Mouse (Mus musculus): ENCODE measurements at regions not wholly inside any gene's neighbourhood (a gene's known extent, or its start where the extent isn't known, plus 50 kb on each side); places are given as distances from the start of the nearest gene placed in this dataset.

- no peak for DNase-seq (ENCODE audit: low spot score in 2 of 2)
Observed at GRCm38 (mm10) chr12:35863141-35863540, 62.3 kb upstream of the Agr3 start.

DNA sequence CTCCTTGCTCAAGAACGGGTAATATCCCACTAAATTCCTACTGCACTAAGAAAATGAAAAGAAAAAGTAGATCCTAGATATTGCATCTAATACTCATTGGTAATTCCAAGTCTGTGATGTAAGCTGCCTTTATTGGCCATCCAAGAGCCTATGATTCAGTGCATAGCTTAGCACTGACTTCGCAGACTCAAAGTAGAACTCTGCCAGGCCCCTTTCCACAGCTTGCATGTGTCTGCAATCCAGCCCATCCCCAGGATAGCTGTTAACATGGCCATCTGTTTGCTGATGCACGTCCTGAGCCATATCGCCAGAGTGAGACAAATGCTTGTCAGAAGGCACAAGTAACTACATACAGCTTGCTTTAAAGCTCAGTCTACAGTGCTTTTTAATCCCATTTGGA, 72.3 kb upstream of the Agr3 start:
- no peak for DNase-seq (ENCODE audit: low spot score in 2 of 2)

- no peak for DNase-seq (ENCODE audit: low spot score in 2 of 2)
Observed at GRCm38 (mm10) chr12:35846905-35847610, 78.4 kb upstream of the Agr3 start.

- no peak for DNase-seq (ENCODE audit: low spot score in 2 of 2)
Observed at GRCm38 (mm10) chr12:35836946-35837345, 88.5 kb upstream of the Agr3 start.

DNA sequence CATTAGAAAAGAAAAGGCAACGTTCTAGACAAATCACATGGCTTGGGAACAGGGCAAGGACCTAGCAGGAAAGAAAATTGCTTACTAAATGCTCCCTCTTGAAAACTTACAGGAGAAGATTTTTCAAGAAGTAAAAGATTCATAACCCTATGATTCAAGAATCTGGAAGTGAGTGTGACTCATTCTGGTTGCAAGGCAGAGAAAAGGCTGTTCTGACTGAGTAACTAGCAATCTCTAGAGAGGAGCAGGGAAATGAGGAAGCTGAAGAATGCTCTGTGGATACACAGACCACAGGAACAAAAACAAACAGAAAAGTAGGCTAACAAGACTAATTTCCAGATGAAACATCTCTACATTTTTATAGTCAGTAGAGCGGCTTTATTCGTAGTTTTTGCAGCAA, 92.1 kb upstream of the Agr3 start:
- no peak for DNase-seq (ENCODE audit: low spot score in 2 of 2)

DNA sequence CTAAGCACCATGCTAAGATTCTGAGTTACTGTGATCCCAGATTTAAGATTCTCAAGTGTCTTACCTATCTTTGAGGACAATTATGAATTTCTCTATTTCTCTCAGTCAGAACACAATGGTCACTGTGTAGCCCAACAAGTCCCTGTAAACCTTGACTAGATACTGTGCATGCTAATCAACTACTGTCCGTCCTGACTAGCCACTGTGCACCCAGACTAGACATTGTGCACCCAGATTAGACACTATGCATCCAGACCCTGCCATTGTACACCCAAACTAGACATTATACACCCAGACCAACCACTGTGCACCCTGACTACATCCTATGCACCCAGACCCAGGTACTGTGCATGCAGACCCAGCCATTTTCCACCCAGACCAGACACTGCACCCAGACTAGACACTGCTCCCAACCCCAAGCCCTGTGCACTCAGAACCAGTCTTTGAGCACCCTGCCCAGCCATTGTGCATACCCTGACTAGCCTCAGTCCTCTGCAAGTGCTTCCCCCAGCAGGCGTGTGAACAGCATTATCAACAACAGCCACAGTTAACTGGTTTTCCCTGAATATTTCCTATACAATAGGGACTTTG, 93.4 kb upstream of the Agr3 start:
- no peak for DNase-seq (ENCODE audit: low spot score in 2 of 2)

DNA sequence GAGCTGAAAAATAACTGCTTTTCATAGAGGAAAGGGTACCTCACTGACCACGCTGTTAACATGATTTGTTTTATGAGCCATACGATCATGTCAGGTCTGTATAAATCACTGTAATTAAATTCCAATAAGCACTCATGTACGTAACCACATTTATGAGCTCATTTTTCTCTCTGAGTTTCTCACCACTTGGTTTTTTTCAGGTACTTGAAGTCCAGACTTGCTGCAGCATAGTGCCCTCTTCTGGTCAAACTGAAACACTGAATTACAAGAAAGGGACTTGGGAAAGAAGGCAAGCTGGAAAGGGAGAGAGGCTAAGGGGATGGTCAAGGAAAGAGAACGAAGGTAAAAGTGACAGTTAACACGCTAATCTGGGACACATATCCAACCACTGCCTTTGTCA, 94.2 kb upstream of the Agr3 start:
- DNase-seq (ENCODE audit: low spot score in 2 of 2), result no peak

GRCm38 (mm10) chr12:35827797-35828196, 97.6 kb upstream of the Agr3 start:
- DNase-seq (ENCODE audit: low spot score in 2 of 2), result no peak

GRCm38 (mm10) chr12:35826990-35827389, 98.4 kb upstream of the Agr3 start:
- no peak for DNase-seq (ENCODE audit: low spot score in 2 of 2)

DNA sequence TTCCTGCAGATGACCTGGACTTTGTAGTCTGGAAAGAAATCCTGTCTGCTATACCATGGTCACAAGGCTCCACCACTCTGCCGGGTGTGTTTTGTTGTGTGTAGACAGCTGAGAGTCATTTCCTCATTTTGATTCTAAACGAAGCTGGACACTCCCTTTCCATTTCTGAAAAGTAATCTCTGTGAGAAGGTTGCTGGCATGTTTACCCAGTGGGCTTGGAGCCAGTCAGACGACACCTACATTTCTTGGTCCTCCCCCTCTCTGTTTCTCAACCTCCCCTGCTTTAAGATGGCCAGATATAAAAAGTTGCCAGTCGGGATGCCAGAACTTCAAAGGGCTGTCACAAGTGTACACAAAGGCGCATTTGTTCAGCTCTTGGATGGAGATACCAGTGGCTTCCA, 100.8 kb upstream of the Agr3 start:
- no peak for DNase-seq (ENCODE audit: low spot score in 2 of 2)

DNA sequence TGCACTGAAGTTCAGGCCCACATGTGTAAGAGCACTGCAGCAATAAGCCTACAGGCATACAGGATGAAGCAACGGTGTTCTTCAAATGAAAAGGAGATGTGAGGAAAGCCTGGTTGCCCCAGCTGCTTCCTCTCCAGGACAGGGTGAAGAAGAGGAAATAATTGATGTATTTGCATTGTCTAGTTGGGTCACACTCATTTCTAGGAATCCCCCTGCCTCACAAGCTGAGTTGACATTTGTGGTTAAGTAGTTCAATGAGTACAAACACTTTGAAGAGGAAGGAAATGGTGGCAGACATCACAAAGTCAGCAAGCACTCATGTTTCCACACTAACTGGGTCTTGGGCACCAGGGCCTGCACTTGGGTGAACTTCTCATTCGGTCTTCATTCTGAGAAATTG, 126.2 kb upstream of the Agr3 start:
- peak in 1 of 2 experiments; percentile 11 for DNase-seq (ENCODE audit: low spot score in 2 of 2)

GRCm38 (mm10) chr12:35775396-35775795, 150.0 kb upstream of the Agr3 start:
- DNase-seq (ENCODE audit: low spot score in 2 of 2), result no peak

- no peak for DNase-seq (ENCODE audit: low spot score in 2 of 2)
Observed at GRCm38 (mm10) chr12:35770387-35771024, 154.9 kb upstream of the Agr3 start.

DNA sequence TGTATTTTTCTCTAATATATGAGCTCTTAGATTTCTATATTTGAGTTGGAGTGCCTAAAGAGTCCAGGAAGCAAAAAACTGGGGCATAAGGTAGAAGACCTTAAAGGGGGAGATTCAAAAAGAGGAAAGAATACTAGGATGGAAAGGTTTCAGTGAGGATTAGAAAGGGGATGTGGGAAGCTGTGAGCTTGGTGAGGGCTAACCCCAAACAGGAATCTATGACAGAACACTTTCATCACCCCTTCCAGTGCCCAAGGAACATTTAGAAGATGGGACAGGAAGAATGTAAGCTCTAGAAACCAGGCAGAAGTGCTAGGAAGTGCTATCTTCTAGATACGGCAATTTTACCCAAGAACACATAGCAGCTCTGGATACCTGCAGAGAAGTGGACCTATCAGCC, 166.5 kb upstream of the Agr3 start:
- no peak for DNase-seq (ENCODE audit: low spot score in 2 of 2)

DNA sequence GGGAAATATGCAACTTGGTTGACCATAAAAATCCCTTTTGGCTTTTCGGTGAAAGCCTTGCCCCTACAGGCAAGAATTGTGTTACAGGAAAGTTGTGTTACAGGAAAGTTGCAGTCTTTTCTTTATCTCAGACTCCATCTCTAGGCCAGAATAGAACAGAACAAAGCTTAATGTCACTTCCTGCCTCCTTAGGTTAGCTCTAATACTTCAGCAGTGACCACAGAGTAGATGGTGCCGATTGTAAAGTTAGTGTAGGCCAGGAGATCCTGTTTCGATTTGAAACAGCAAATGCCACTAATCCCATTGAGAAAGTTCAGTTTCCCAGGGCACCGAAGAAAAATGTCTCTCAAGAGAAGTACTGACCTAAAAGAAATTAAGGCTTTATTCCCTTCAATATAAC, 170.3 kb upstream of the Agr3 start:
- DNase-seq (ENCODE audit: low spot score in 2 of 2), result no peak

GRCm38 (mm10) chr12:35747997-35748396, 177.4 kb upstream of the Agr3 start:
- no peak for DNase-seq (ENCODE audit: low spot score in 2 of 2)

DNA sequence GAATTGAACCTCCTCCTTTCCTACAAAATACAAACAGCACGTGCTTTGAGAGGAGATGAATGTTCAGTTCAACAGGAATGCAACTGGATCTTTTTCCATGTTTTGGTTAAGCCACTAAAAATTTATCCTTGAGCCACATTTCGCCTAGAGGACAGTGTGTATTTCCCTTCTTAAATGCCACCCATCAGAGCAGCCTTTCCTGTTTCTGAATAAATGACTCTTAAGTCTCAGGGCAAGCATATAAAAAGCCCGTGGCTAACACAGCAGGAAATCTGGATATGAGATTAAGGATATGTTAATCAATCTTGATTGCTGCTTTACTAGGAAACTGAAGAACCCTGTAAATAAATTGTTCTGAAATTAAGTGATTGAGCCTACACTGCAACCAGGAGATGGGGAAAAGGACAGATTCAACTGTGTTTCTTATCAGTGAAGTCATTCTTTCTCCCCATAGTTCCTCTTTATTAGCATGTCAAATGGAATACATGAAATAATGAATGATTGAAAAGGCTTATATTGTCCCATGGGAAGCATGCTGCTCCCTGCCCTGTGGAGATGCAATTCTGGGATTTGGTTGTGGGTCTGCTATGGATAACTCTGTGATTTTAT, 178.6 kb upstream of the Agr3 start:
- DNase-seq (ENCODE audit: low spot score in 2 of 2), result no peak

GRCm38 (mm10) chr12:35742729-35743128, 182.7 kb upstream of the Agr3 start:
- no peak for DNase-seq (ENCODE audit: low spot score in 2 of 2)

GRCm38 (mm10) chr12:35736427-35736826, 189.0 kb upstream of the Agr3 start:
- no peak for DNase-seq (ENCODE audit: low spot score in 2 of 2)

DNA sequence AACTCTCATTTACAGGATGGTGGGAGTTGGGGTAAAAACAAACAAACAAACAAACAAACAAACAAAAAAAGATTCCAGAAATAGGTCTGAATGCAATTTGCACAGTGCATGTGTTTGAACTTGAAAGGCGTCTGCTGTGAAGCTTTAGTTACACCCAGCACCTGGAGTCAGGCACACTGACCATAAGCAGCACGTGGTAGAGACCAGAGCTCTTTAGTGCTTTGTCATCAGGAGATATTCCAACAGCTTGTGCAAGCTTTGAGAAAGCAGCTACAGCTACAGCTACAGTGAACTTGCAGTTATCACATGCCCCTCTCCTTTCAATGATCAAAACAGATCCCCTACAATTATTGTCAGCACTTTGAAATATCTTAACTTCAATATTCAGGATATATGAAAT, 190.4 kb upstream of the Agr3 start:
- DNase-seq (ENCODE audit: low spot score in 2 of 2), result no peak

DNA sequence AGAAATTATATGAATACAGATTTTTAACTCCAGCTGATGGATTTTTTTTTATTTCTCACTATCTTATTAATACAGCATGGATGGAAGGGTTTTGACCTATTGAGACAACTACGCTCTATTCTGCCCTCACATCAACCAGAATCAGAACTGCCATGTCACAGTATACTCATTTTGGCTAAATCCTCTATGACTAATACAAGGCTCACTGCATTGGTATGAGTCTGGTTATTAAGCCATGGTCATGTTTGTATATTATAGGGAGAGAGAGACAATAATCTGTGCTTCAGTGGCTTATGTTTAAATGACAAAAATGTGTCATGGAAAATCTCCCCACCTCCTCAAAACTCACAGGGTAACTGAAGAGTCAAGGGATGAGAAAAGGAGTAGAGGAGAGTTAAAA, 191.0 kb upstream of the Agr3 start:
- no peak for DNase-seq (ENCODE audit: low spot score in 2 of 2)

- DNase-seq (ENCODE audit: low spot score in 2 of 2), result no peak
Observed at GRCm38 (mm10) chr12:35733580-35733979, 191.8 kb upstream of the Agr3 start.

DNA sequence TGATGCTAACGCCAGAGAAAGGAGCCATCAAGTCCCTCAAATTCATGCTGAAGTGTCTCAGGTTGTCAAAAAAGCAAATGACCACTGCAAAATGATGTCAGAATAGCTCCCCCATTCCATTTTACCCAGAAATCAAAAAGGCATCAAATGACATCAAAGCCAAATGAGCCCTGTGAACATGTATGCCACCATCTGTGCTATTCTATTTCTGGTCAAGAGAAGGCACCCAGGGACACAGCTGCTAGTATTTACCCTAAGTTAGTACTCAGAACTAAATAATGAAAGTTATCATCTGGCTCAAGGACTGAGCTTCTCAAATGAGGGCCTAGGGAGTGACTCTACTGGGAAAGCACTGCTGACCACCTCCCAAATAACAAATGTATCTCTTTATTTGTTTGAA, 191.1 kb upstream of the Ahr start:
- no peak for DNase-seq (ENCODE audit: low spot score in 2 of 2)
